Mouse (Mus musculus) lung, postnatal 25 days (tissue): Measurements from ENCODE around the gene Ankfy1.
"Not testable (repeated sequence)": the region's sequence is repeated elsewhere in the genome, so short reads cannot be mapped to it uniquely, and the experiment has no call there.

Experiments used
- DNase-seq: peaks from one replicate; pipeline ENCODE4 v3.0.0; 2022; ENCODE audit warnings: low spot score

The Ankfy1 gene

DNA sequence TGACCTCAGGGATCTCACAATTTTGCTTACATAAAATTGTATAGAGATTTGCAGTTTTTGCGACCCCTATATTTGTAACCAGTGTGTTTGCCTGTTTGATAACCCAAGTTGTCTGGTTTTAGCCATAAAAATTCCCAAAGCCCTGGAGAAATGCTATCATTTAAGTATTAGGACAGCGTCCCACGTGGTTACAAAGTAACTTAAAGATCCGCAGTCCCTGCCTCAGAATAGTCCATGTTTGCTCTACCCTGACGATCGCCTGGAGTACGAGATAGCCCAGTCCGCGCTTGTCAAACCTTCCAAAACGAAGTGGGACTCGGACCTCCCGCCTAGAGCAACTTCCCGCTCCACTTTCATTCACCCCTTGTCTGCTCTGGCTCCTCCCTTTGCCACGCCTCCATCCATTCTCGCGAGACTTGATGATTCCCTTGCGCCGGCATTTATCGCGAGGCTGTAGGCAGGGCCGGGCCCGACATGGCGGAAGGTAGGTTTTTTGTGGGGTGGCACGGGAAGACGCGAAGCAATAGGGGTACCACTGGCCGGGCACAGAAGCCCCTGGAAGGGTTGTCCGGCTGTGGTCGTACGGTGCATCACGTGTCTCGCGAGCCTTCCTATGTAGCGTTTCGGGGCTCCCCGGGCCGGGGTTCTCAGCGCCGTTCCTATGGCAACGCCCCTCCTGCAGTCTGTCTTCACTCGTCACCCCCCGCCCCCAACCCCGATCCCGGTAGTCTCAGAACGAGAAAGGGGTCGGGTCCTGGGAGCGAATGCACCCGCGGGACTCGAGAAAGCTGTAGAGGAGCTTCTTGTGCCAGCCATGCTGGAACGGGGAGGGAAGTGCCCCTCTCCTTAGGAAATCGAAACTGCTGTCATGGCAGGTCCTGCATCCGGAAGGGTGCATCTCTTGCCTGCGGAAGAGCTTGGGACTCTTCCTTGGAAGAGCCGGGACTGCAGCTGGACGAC, at the start of gene Ankfy1:
TSS of gene Ankfy1 (plus strand) at position 456 of the 960 bp plus-strand sequence.
- DNase-seq: peak; percentile 98

DNA sequence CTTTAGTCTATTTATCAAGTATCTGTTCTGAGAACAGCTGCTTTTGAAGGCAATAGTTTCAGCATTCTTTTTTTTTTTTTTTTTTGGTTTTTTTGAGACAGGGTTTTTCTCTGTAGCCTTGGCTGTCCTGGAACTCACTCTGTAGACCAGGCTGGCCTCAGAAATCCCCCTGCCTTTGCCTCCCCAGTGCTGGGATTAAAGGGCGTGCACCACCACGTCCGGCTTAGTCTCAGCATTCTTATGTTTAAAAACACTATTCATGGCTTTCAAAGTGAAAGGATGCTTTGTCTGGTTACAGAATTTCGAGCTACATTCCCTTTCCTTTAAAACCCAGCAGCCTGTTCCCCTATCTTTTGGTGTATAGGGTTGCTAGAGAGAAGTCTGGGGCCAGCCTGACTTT, 47.1 kb upstream of the Ankfy1 start:
- DNase-seq: no peak

DNA sequence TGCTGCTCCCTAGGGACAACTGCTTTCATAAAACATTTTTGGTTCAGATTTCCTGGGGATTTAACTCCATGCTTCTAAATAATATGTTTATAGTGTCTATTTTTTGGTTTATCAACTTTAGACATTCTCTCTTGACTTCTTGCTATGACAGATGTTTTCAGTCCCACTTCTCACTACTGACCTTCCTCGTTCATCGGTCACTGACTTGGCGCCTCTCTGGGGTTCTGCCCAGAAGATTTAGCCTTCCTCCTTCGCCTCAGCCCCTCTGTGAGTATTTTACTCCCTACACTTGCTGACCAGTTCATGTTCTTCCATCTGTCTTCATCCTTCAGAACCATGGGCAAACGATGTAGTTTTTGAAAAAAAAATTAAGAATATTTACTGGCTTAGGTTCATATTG, 44.4 kb upstream of the Ankfy1 start:
- DNase-seq: no peak

DNA sequence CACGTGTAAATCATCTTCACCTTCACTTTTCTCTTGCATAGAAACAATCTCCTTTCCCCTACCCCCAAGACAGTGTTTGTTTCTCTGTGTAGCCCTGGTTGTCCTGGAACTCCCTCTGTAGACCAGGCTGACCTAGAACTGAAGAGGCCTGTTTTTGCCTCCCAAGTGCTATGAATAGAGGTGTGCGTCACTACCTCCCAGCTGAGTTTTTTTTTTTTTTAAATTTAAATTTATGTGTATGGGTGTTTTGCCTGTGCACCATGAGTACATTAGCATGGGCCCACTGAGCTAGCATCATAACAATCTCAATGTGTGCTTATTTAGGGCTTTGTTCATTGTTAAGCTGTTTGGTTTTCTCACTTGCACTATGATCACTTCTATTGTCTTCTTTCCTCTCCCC, 39.5 kb upstream of the Ankfy1 start:
- no peak for DNase-seq

DNA sequence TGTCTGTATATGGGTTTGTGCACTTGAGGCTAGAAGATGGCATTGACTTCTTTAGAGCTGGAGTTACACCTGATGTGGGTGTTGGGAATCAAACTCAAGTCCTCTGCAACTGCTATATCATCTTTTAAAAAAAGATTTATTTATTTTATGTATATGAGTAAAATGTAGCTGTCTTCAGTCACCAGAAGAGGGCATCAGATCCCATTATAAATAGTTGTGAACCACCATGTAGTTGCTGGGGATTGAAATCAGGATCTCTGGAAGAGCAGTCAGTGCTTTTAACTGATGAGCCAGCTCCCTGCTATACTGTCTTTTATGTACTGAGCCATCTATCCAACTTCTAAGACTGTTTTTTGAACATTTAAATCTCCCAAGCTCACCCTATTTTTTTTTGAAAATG, 29.9 kb upstream of the Ankfy1 start:
- DNase-seq: no peak

DNA sequence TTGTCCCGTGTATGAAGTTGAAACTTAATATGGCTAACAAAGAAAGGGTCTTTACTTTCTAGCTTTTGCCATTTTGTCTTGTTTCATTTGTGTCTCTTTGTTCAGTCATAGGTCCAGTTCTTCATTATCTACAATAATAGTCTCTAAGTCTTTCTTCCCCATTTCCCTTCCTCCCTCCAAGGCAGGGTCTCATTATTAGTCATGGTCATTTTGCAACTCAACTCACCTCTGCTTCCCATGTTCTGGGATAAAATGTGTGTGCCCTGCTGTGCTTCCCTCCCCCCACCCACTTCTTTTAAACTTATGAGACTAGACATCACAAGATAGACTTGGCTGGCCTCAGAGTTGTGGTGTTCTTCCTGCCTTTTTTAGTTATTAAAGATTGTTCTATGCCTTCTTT, 29.4 kb upstream of the Ankfy1 start:
- no peak for DNase-seq

DNA sequence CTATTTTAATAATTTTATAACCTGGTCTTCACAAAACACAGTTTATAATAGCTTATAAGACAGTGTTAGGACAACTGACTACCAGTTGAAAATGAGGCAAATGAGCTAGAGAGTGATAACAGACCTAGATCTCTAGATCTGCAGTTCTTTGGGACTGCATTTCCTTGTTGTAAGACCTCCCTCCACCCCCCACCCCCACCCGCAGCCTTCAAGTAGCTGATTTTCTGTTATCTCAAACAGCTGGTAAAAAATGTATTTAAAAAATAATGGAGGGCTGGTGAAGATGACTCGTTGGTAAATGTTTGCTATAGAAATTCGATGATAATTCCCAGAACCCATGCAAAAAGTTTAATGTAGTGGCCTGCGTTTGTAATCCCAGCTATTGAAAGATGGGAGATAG, 25.2 kb upstream of the Ankfy1 start:
- no peak for DNase-seq

DNA sequence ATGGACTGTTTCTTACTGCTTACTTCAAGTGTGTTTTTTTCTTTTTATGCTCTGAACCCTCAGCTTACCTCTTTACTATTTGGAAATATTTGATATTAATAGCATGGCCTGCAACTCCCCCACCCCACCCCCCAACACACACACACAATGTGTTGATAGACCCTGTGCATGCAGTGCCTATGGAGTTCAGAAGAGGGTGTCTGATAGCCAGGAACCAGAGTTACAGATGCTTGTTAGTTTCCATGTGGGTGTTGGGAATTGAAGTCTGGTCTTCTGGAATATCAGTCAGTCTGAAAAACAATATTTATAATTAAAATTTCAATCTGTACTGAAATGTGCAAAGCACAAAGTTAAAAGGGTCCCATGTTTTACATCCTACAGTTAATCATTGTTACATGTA, 19.2 kb upstream of the Ankfy1 start:
- DNase-seq: no peak

DNA sequence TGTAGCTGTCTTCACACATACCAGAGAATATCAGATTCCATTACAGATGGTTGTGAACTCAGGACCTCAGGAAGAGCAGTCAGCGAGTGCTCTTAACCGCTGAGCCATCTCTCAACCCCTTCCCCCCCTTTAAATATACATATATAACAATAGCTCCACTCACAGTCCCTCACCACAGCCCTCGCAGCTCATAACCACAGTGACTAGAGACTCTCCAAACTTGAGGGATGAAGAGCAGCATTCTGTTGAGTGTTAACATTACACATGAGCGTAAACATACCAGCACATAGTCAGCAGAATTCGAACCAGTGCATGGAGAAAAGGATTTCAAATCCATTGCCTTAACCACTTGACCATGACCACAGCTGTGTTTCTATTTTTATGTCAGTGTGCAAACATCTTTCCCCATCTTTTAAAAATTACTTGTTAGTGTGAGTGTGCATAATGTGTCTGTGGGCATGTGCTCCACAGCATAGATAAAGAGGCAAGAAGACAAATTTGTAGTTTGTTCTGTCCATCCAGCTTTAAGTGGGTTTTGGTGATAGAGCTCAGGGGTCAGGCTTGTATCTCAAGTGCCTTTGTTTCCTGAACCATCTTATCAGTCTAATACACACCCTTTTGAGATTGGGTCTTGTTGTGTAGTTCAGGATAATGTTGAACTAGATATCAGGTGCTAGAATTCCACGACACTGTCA, 18.4 kb upstream of the Ankfy1 start:
- no peak for DNase-seq

DNA sequence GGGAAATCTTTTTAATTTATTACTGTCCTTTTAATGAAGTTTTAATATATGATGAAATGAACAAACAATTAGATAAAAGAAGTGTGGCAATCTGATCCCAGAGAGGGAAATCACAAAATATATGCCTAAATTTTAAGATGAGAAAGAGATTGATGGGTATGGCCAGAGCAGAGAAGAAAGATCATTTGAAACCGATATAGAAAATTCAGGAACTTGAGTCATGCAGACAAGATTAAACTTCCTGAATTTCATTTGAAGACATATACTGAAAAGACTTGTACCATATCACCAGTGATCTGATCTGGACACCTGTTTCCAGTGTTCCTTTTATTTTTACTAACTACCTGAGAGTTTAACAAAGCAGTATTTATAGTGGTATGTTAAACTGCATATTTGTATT, 17.4 kb upstream of the Ankfy1 start:
- DNase-seq: no peak

DNA sequence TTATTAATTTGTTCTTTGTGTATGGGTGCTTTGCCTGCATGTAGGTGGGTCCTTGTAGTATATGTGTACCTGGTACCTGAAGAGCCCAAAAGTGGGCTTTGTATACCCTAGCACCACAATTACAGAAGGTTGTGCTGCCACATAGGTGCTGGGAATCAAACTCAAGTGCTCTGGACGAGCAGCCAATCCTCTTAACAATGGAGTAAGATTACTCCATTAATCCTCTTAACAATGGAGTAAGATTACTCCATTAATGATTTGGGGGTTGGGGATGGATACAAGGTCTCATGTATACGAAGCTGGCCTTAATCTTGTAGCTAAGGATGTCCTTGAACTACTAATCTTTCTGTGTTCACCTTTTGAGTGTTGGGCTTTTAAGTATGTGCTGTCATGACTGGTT, 14.5 kb upstream of the Ankfy1 start:
- DNase-seq: no peak

DNA sequence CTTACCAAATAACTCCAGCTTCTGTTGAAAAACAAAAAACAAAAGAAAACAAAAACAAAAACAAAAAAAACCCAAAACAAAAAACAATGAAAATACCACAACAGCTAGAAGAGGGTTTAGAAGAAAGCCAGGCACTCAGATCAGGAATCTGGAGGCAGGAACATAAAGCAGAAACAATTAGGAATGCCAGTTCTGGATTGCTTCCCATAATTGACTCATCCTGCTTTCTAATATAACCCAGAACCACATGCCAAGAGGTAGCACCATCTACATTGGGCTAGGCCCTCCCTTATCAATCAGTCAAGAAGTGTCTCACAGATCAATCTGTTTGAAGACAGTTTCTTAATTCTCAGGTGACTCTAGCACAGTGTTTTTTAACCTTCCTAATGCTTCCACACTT, 9.1 kb upstream of the Ankfy1 start:
- DNase-seq: no peak

DNA sequence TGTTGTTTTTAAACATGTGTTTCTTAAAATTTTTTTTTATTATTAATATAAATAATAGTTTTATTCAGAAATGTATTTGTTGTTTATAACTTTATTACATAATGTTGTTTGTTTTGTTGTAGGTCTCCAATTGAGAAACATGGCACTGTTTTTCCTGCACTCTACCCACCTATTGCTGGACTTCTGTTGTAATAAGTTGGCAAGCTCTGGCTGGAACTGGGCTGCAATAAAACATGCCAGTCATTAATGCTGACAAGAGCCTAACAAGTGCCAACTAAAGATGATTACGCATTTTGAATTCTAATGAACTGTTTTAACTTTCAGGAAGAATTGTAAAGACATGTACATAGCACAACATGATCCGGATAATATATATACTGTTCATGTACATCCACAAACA, 6.4 kb upstream of the Ankfy1 start:
- no peak for DNase-seq

DNA sequence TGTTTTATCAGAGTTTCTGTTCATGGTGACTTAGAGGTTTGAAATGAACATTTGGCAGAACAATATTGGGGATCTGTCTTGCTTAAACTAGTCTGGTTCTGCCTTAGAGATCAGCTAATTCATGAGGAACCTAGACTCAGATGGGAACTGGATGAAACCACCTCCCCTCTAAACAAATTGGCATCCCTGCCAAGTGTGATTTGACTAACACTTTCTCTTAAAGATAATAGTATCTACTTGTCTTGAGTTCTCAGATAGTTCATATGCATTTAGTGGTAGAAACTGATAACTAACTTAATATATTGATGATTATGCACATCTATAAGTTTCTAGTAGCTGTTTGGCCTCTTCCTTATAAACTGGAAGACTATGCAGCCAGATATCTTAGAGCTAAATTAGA, 3.1 kb upstream of the Ankfy1 start:
- no peak for DNase-seq

DNA sequence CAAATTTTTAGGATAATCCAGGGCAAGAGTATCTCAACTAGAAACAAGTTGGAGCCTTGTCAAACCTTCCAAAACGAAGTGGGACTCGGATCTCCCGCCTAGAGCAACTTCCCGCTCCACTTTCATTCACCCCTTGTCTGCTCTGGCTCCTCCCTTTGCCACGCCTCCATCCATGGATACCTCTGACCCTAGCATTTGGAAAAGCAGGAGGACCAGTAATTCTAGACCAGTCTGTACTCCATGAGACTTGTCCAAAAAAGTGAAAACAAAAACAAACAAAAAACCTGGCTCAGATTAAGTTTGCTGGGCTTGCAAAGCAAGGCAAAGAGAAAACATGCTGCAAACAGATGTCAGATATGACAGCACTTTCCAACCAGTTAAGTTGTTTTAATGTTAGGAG, 1.6 kb upstream of the Ankfy1 start:
- DNase-seq: no peak

DNA sequence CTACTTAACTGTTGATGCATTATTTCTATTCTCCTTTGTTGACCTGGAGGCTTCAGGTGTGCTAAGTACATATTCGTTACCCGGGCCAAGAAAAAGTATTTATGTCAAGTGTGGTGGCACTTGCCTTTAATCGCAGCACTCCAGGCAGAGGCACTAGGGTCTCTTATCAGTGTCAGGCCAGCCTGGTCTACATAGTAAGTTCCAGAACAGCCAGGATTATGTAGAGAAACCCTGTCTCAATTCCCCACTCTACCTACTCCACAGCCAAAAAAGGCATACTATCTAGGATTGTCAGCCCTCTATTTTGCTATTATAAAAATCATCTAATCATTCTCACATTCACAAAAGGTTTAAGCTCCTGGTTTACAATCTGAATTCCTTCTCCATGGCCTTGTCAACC, 691 bp upstream of the Ankfy1 start:
- DNase-seq: no peak

DNA sequence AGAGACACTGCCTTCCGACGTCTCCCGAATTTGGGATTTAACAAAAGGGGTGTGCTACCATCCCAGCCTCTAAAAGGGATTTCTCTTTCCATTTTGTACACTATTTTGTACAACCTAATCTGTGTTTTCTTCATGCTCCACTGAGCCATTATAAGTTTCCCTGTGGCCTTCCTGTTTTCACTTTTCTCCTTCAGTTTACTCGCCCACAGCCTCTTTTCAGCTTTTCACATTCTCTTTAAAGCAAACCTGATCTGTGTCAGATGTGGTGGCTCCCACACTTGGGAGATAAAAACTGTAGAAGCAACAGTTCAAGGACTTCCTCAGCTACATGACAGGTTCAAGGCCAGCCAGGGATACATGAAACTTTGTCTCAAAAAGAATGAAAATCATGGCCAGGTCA, 2.5 kb downstream of the Ankfy1 start:
- no peak for DNase-seq

DNA sequence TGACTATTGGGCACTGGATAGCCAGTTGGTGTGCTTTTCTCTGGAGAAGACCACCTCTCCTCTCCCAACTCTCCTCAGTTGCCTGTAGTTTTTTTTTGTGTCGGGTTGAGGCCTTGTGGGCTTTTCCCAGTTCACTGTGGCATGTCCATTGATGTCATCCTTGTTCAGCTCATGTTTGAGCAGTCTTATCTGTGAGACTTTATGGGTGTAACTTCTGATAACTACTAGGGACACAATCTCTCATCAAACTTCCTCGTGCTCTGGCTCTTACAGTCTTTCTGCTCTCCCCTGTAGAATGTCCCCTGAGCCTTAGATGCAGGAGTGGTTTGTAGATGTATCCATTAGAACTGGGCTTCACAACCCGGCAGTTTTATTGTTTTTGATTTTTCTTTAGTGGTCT, 5.2 kb downstream of the Ankfy1 start:
- DNase-seq: no peak

DNA sequence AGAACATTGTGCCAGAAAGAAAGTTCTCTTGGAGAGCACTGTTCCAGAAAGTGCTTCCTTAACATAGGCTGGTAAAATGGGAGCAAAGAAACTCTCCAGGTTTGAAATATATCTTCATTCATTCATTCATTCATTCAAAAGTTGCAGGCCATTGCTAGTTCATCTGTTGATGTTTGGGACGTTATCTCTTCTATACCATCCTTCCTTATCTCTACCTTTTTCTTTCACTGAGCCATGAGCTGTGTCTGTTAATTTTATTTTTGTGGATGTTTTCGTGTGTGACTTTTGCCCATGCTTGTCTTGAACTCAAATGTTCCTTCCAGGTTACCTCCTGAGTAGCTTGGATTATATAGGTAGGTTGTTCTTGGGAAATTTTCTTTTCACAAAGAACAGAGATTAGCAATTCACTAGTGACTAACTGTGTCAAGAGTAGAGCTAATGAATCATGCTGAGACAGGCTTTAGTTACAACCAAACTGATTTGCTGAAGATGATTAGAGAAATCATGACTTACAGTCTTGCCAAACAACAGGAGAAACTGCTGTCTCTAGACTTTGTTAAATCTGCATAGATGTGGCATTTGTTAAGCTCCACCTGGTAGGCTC, 6.7 kb downstream of the Ankfy1 start:
- DNase-seq: no peak

DNA sequence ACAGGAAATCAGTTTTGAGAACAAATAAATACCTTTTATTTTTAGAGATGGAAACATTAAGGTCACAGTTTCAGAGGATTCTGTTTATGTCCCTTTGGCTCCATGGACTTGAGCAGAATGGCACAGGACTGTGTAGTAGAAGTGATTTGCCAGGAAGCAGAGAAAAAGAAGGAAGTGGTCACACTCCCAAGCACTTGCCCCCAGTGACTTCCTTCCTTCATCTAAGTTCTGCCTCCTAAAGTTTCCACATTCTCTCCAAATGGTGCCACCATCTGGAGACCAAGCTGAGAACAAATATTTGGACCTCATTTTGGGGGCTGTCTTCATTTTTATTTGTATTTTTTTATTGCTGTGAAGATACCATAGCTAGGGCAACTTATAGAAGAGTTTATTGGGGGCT, 7.5 kb downstream of the Ankfy1 start:
- DNase-seq: no peak

DNA sequence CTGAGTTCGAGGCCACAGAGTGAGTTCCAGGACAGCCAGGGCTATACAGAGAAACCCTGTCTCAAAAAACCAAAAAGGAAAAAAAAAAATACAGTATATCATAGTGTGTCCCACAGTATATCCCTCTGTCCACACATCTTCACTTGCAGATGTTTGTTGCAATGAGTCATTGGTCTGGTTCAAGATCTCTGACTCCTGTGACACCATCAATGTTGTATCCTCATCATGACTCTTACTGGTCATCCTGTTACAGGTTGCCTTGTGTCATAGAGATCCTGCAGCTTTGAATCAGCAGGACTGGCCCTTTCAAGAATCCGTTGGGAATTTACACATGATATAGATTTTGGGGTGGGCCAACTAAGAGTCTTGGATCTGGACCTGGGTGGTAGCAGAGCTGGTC, 15.3 kb downstream of the Ankfy1 start:
- DNase-seq: not testable (repeated sequence)

DNA sequence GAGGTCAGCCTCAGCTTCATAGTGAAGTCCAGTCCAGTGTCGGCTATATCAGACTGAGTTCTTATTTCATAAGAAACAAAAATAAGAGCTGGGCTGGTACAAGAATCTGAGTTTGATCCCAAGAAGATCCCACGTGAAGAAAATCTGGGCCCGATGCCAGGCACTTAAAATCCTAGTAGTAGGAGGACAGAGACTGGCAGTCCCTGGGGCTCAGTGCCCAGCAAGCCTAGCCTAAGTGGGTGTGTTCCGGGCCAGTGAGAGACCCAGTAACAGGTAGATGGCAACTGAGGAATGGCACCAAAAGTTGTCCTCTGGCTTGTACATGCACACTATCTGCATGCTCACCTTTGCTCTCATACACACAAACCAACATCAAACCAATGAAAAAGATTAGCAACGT, 22.9 kb downstream of the Ankfy1 start:
- DNase-seq: no peak

DNA sequence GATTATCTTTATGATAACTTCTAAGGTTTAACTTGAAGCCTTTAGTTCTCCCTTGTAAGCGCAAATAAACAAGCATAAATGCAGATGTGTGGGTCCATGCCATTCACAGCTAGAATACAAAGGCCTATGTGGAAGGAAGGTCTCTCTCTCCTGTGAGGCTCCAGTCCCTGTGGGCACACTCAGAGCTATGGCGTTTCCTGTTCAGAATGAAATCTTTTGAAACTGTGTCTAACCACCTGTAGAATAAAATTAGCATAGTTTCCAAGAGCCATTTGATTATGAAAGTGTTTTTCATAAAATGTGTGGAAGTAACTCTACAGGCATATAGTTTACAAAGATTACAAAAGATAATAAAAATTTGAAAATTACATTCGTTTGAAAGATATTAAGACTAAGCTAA, 28.4 kb downstream of the Ankfy1 start:
- no peak for DNase-seq
